Mouse (Mus musculus): ENCODE results near the gene Hpcal1. TPM values are rescaled to one million over a fixed set of nuclear protein-coding genes. Genes with fewer than 3 reads are reported as not detected.
A peak's percentile ranks its signal among the peaks of the same experiment; 100 is the strongest.

The Hpcal1 gene
- polyA plus RNA-seq, 1 experiment from 2014 or later: 20.3 TPM

DNA sequence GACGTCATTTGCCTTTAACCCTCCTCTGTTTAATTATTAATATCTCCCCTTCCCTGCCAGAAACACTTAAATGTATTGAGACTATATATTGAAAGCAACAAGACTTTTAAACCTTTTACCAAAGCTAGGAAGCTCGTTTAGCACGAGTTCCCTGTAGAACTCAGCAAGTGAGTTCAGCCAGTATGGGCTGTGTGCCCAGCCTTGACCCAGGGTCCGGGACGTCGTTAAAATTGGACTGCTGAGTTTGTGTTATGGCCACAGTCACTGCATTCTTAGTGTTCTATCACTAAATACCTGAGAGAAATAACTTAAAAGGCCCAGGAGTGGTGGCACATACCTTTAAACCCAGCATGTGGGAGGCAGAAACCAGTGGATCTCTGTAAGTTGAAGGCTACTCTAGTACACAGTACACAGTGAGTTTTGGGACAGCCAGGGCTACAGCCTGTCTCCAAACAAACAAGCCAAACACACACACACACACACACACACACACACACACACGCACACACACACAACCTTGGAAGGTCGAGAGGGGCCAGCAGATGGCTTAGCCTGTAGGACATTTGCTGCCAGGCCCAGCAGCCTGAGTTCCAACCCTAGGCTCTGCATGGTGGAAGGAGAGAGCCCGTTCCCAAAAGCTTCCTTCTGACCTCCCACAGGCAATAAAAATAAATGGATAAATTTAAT, 11.7 kb downstream of the Hpcal1 start:
- H3K4me3 ChIP-seq (replicated peaks): no peak overlapping the region
- H3K36me3 ChIP-seq (replicated peaks): no peaks in the 10 kb centered on the region
- peak overlapping the region; percentile 33; the same call in 1 of the 2 replicates for H3K27ac ChIP-seq (replicated peaks)
- no peaks in the 10 kb centered on the region for H3K27me3 ChIP-seq
- H3K4me1 ChIP-seq (replicated peaks): peaks cover 37% of the 10 kb centered on the region
- no peak overlapping the region for H3K4me2 ChIP-seq
- WGBS (ENCODE audit: insufficient replicate concordance): 55% methylated on average over 9 of the region's 9 CpGs
- ATAC-seq (ENCODE audit: insufficient read depth): peak; percentile 27; the same call in 1 of the 2 replicates
- no peak overlapping the region for H3K9ac ChIP-seq
- no peaks in the 10 kb centered on the region for H3K9me3 ChIP-seq (replicated peaks)

- no peak overlapping the region for H3K4me2 ChIP-seq
- H3K4me3 ChIP-seq (replicated peaks): no peak overlapping the region
- 23% methylated on average over 6 of the region's 6 CpGs for WGBS (ENCODE audit: insufficient replicate concordance)
- no peaks in the 10 kb centered on the region for H3K9me3 ChIP-seq (replicated peaks)
- H3K27ac ChIP-seq (replicated peaks): no peak overlapping the region
- peaks cover 37% of the 10 kb centered on the region for H3K4me1 ChIP-seq (replicated peaks)
- no peak overlapping the region for H3K9ac ChIP-seq
- no peaks in the 10 kb centered on the region for H3K27me3 ChIP-seq
- no peaks in the 10 kb centered on the region for H3K36me3 ChIP-seq (replicated peaks)
- no peak for ATAC-seq (ENCODE audit: insufficient read depth)
Observed at GRCm38 (mm10) chr12:17702944-17703335, 12.3 kb downstream of the Hpcal1 start.

GRCm38 (mm10) chr12:17703866-17704265, 13.2 kb downstream of the Hpcal1 start:
- Histone ChIP-seq H3K9ac (no peak overlapping the region), H3K4me2 (no peak overlapping the region), H3K27ac (replicated peaks) (no peak overlapping the region), H3K27me3 (no peaks in the 10 kb centered on the region), H3K4me3 (replicated peaks) (no peak overlapping the region), H3K36me3 (replicated peaks) (no peaks in the 10 kb centered on the region), H3K9me3 (replicated peaks) (no peaks in the 10 kb centered on the region), H3K4me1 (replicated peaks) (peaks cover 35% of the 10 kb centered on the region)
- WGBS (ENCODE audit: insufficient replicate concordance): 68% methylated on average over 3 of the region's 3 CpGs
- ATAC-seq (ENCODE audit: insufficient read depth): no peak

GRCm38 (mm10) chr12:17707472-17707871, 16.8 kb downstream of the Hpcal1 start:
- H3K9ac ChIP-seq: no peak overlapping the region
- no peaks in the 10 kb centered on the region for H3K27me3 ChIP-seq
- no peaks in the 10 kb centered on the region for H3K36me3 ChIP-seq (replicated peaks)
- no peak overlapping the region for H3K4me3 ChIP-seq (replicated peaks)
- no peak for ATAC-seq (ENCODE audit: insufficient read depth)
- H3K9me3 ChIP-seq (replicated peaks): no peaks in the 10 kb centered on the region
- no peak overlapping the region for H3K4me2 ChIP-seq
- peaks cover 46% of the 10 kb centered on the region for H3K4me1 ChIP-seq (replicated peaks)
- no peak overlapping the region for H3K27ac ChIP-seq (replicated peaks)

- Histone ChIP-seq H3K27ac (replicated peaks) (no peak overlapping the region), H3K4me3 (replicated peaks) (no peak overlapping the region), H3K9ac (no peak overlapping the region), H3K27me3 (no peaks in the 10 kb centered on the region), H3K9me3 (replicated peaks) (no peaks in the 10 kb centered on the region), H3K4me2 (no peak overlapping the region), H3K36me3 (replicated peaks) (no peaks in the 10 kb centered on the region), H3K4me1 (replicated peaks) (peaks cover 36% of the 10 kb centered on the region)
- 48% methylated on average over 4 of the region's 4 CpGs for WGBS (ENCODE audit: insufficient replicate concordance)
- ATAC-seq (ENCODE audit: insufficient read depth): 0 out of 2 replicates have a peak, but pooled peaks have one; percentile 39
Observed at GRCm38 (mm10) chr12:17709451-17709850, 18.8 kb downstream of the Hpcal1 start.

DNA sequence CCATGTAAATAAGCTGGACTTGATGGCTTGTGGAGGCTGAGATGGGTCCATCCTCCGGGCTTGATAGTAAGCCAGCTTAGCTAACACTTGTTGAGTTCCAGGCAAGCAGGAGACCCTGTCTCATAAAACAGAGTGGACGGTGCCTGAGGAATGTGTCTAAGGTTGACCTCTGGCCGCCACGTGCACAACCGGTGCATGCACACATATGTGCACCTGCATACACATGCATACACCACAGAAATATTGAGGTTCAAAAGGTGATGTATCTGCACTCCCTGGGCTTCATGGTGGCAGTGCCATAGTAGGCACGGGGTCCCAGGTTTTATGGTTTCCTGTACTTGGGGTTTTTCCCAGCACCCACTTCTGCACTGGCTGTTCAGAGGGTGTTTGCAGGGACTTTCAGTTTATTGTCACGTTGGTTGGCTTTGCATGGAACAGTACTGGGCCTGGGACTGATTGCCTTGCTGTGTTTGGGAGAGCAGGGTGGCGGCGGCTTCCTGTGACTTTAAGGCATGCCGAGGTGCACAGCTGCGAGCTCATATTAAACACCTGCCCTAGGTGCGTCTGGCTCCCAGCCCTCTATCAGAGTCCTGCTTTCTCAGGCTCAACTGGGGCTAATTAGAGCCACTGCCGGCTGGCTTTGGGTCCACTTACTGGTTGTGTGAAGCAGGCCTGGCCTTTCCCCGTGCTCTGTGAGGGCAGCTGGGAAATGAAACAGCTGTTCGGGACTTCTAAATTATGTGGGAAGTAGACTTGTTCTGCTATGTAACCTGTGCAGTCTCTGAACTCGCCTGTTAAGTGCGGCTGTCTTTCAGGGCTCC, 19.5 kb downstream of the Hpcal1 start:
- Histone ChIP-seq H3K9ac (no peak overlapping the region), H3K4me3 (replicated peaks) (no peak overlapping the region), H3K27ac (replicated peaks) (peak overlapping the region; percentile 57), H3K4me2 (peak overlapping the region; percentile 5; the same call in 1 of the 2 replicates), H3K4me1 (replicated peaks) (peaks cover 43% of the 10 kb centered on the region), H3K36me3 (replicated peaks) (no peaks in the 10 kb centered on the region), H3K9me3 (replicated peaks) (no peaks in the 10 kb centered on the region), H3K27me3 (no peaks in the 10 kb centered on the region)
- ATAC-seq (ENCODE audit: insufficient read depth): no peak
- 59% methylated on average over 17 of the region's 17 CpGs for WGBS (ENCODE audit: insufficient replicate concordance)

GRCm38 (mm10) chr12:17710747-17711092, 20.1 kb downstream of the Hpcal1 start:
- Histone ChIP-seq H3K4me1 (replicated peaks) (peaks cover 49% of the 10 kb centered on the region), H3K4me2 (no peak overlapping the region), H3K4me3 (replicated peaks) (no peak overlapping the region), H3K27ac (replicated peaks) (peak overlapping the region; percentile 57), H3K36me3 (replicated peaks) (no peaks in the 10 kb centered on the region), H3K9me3 (replicated peaks) (no peaks in the 10 kb centered on the region), H3K27me3 (no peaks in the 10 kb centered on the region), H3K9ac (no peak overlapping the region)
- no peak for ATAC-seq (ENCODE audit: insufficient read depth)
- WGBS (ENCODE audit: insufficient replicate concordance): 22% methylated on average over 3 of the region's 3 CpGs

DNA sequence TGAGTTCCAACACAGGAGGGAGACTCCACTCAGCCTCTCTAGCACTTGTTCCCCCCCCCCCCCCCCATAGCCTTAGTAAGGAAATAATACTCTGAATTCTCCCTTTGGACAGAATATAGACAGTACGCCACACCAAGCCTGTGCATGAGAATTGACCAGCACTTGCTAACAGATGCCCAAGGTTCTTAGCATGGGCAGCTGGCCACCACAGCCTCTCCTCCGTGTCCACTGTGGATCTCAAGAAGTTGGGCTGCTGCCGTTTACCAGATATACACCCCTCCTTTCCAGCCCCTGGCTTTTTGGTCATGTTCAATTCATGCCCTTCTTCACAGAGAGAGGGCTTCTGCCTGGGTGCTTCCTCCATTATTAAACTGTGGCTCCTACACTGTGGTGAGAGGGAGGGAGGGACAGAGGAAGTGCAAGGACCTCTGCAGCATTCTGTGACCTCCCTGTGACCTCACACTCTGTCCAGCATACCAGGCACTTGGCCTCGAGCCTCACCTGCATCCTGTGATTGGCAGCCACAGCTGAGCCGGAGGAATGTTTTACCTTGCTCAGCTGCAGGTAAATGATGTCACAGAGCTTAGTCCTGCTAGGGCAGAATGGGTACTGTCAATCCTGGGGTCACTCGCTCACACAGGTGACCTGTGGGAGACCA, 21.2 kb downstream of the Hpcal1 start:
- no peak overlapping the region for H3K4me2 ChIP-seq
- no peak overlapping the region for H3K27ac ChIP-seq (replicated peaks)

GRCm38 (mm10) chr12:17712571-17712970, 21.9 kb downstream of the Hpcal1 start:
- H3K9ac ChIP-seq: no peak overlapping the region
- no peaks in the 10 kb centered on the region for H3K9me3 ChIP-seq (replicated peaks)
- H3K27ac ChIP-seq (replicated peaks): no peak overlapping the region
- 40% methylated on average over 1 of the region's 1 CpGs for WGBS (ENCODE audit: insufficient replicate concordance)
- H3K4me2 ChIP-seq: no peak overlapping the region
- no peak for ATAC-seq (ENCODE audit: insufficient read depth)
- H3K27me3 ChIP-seq: no peaks in the 10 kb centered on the region
- peaks cover 63% of the 10 kb centered on the region for H3K4me1 ChIP-seq (replicated peaks)
- H3K4me3 ChIP-seq (replicated peaks): no peak overlapping the region
- no peaks in the 10 kb centered on the region for H3K36me3 ChIP-seq (replicated peaks)

More for the DNA sequence above, 21.2 kb downstream of the Hpcal1 start:
- WGBS (ENCODE audit: insufficient replicate concordance): 46% methylated on average over 6 of the region's 6 CpGs
- Histone ChIP-seq H3K4me3 (replicated peaks) (no peak overlapping the region), H3K4me1 (replicated peaks) (peaks cover 58% of the 10 kb centered on the region), H3K27me3 (no peaks in the 10 kb centered on the region), H3K36me3 (replicated peaks) (no peaks in the 10 kb centered on the region), H3K9ac (no peak overlapping the region), H3K9me3 (replicated peaks) (no peaks in the 10 kb centered on the region)
- ATAC-seq (ENCODE audit: insufficient read depth): peak; percentile 19; the same call in 1 of the 2 replicates

DNA sequence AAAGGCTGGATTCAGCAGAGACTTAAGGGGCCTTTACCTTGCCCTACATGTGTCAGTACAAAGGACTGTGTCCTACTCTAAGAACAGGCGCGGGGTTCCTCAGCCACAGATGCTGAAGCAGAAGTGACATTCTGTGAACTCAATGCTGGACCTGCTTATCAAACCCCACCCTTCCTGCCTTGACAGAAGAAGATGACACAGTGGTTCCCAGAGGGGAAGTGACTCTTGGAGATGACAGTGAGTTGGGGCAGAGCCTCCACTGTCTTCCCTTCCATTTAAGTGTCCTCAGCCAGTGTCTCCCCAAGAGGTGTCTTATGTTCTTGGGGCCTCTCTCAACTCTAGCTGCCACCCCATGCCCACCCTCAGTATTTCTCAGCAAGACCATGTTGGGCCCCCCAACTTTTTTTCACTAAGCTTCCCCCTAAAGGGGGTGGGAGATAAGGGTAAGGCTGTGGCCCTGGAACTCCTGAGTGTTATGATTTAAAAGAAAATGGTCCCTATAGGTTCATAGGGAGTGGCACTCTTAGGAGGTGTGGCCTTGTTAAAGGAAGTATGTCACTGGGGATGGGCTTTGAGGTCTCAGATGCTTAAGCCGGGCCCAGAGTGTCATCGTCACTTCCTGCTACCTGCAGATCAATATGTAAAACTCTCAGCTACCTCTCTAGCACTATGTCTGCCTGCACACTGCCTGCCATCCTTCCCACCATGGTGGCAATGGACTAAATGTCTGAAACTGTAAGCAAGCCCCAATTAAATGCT, 25.2 kb downstream of the Hpcal1 start:
- Histone ChIP-seq H3K4me1 (replicated peaks) (peaks cover 43% of the 10 kb centered on the region), H3K27me3 (no peaks in the 10 kb centered on the region), H3K36me3 (replicated peaks) (no peaks in the 10 kb centered on the region), H3K27ac (replicated peaks) (peak overlapping the region; percentile 51; the same call in 1 of the 2 replicates), H3K9me3 (replicated peaks) (no peaks in the 10 kb centered on the region), H3K9ac (no peak overlapping the region), H3K4me2 (no peak overlapping the region), H3K4me3 (replicated peaks) (no peak overlapping the region)
- 31% methylated on average over 4 of the region's 4 CpGs for WGBS (ENCODE audit: insufficient replicate concordance)
- peak; percentile 53; the same call in 1 of the 2 replicates for ATAC-seq (ENCODE audit: insufficient read depth)

Measured in liver, embryonic 15.5 days (tissue).